Mouse (Mus musculus) urinary bladder, postnatal 36 days (tissue): ENCODE measurements around the gene Sgo2a.
"Not testable (repeated sequence)": the region's sequence is repeated elsewhere in the genome, so short reads cannot be mapped to it uniquely, and the experiment has no call there.

Experiments
- DNase-seq, 2 experiments: peaks; one replicate each; pipeline ENCODE4 v3.0.0; 2022; ENCODE audit warnings: low spot score in 2 of 2, mixed read lengths in 1 of 2

The Sgo2a gene

GRCm38 (mm10) chr1:57995432-57996132 is at the start of gene Sgo2a:
Gene Sgo2a, plus strand, starts transcription at chr1:57995971.
- DNase-seq = peak; percentile 84 to 90

- DNase-seq = no peak
These were observed 48.0 kb upstream of the Sgo2a start for GRCm38 (mm10) chr1:57947552-57948347.

GRCm38 (mm10) chr1:57949195-57949594 is 46.6 kb upstream of the Sgo2a start:
- DNase-seq = no peak

GRCm38 (mm10) chr1:57949716-57950115 is 46.1 kb upstream of the Sgo2a start:
- DNase-seq = no peak

- DNase-seq = no peak
These were observed 43.3 kb upstream of the Sgo2a start for GRCm38 (mm10) chr1:57952509-57952908.

- DNase-seq = no peak
These were observed 42.0 kb upstream of the Sgo2a start for GRCm38 (mm10) chr1:57953586-57954375.

- DNase-seq = no peak
These were observed 41.4 kb upstream of the Sgo2a start for GRCm38 (mm10) chr1:57954376-57954765.

GRCm38 (mm10) chr1:57955774-57956173 is 40.0 kb upstream of the Sgo2a start:
- no peak for DNase-seq

- DNase-seq = peak; percentile 96 to 97
These were observed 26.2 kb upstream of the Sgo2a start for GRCm38 (mm10) chr1:57969327-57970271.

- no peak for DNase-seq
These were observed 24.2 kb upstream of the Sgo2a start for GRCm38 (mm10) chr1:57971588-57971987.

GRCm38 (mm10) chr1:57976860-57977259 is 18.9 kb upstream of the Sgo2a start:
- no peak for DNase-seq

- peak in 1 of 2 experiments; percentile 14 for DNase-seq
These were observed 6.6 kb upstream of the Sgo2a start for GRCm38 (mm10) chr1:57989052-57989600.

GRCm38 (mm10) chr1:57991277-57991676 is 4.5 kb upstream of the Sgo2a start:
- DNase-seq = no peak

- no peak for DNase-seq
These were observed 403 bp downstream of the Sgo2a start for GRCm38 (mm10) chr1:57996133-57996615.

GRCm38 (mm10) chr1:57998146-57998545 is 2.4 kb downstream of the Sgo2a start:
- DNase-seq = peak in 1 of 2 experiments; percentile 3

GRCm38 (mm10) chr1:58006388-58006787 is 10.6 kb downstream of the Sgo2a start:
- DNase-seq = not testable (repeated sequence)

- DNase-seq = no peak
These were observed 23.1 kb downstream of the Sgo2a start, which contains the start of gene Kctd18 for GRCm38 (mm10) chr1:58018856-58019255. Gene Kctd18, minus strand, starts transcription at chr1:58018956.

- no peak for DNase-seq
These were observed 31.9 kb downstream of the Sgo2a start for GRCm38 (mm10) chr1:58027707-58028106.

GRCm38 (mm10) chr1:58029636-58030117 is 33.9 kb downstream of the Sgo2a start, which contains the start of gene Aox1:
Gene Aox1, plus strand, starts transcription at chr1:58029931.
- DNase-seq = peak; percentile 62 to 78
